Mouse (Mus musculus) urinary bladder, postnatal 36 days (tissue): ENCODE results near the gene Polr1e.
A peak's percentile ranks its signal among the peaks of the same experiment; 100 is the strongest.
"Not testable (repeated sequence)": the region's sequence is repeated elsewhere in the genome, so short reads cannot be mapped to it uniquely, and the experiment has no call there.

Source experiments
- DNase-seq, 2 experiments: peaks; one replicate each; pipeline ENCODE4 v3.0.0; 2022; ENCODE audit warnings: low spot score in 2 of 2, mixed read lengths in 1 of 2

The Polr1e gene

DNA sequence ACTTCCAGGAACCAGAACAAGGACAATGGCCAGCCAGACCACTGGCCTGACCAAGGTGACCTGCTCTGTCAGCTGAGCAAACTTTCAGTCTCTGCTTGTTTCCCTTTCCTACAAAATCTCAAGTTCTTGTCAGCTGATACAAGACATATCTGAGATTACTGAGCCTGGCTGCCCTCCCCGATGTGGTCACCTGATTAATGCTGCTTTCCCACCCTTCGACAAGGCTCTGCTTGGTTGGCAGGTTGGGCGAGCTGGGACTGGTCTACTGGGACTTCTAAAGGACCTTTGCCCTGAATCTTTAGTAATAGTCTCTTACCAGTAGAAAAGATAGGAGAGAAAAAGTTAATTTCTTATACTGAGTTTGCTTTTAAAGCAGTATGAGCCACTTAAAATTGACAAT is 12.9 kb upstream of the Polr1e start:
- DNase-seq, result peak; percentile 50 to 75

GRCm38 (mm10) chr4:45010806-45011415 is 7.5 kb upstream of the Polr1e start:
- peak in 1 of 2 experiments; percentile 21 for DNase-seq

DNA sequence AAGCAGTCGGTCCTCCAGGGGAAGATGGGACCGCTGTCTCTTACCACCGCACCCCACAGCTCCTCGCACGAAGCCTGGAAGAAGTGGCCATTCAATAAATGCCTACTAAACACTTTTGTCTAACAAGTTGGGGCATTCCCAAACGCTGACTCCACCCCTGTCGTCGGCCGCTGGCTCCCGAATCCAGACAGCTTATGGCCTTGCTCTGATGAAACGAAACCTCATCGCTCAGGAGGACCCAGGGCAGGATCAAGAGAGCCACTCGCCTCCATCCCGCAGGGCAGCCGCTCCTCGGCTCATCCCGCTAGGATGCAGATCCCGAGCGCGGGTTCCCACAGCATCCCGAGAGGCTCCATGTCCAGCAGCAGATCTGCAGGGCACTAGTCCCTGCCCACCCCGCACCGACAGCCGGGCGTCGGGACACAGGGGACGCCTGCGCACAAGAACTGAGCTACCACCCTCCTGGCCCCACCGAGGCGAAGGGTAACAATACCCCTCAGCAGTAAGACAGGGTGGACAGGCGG is 6.7 kb upstream of the Polr1e start:
- DNase-seq, result peak; percentile 77 to 81

DNA sequence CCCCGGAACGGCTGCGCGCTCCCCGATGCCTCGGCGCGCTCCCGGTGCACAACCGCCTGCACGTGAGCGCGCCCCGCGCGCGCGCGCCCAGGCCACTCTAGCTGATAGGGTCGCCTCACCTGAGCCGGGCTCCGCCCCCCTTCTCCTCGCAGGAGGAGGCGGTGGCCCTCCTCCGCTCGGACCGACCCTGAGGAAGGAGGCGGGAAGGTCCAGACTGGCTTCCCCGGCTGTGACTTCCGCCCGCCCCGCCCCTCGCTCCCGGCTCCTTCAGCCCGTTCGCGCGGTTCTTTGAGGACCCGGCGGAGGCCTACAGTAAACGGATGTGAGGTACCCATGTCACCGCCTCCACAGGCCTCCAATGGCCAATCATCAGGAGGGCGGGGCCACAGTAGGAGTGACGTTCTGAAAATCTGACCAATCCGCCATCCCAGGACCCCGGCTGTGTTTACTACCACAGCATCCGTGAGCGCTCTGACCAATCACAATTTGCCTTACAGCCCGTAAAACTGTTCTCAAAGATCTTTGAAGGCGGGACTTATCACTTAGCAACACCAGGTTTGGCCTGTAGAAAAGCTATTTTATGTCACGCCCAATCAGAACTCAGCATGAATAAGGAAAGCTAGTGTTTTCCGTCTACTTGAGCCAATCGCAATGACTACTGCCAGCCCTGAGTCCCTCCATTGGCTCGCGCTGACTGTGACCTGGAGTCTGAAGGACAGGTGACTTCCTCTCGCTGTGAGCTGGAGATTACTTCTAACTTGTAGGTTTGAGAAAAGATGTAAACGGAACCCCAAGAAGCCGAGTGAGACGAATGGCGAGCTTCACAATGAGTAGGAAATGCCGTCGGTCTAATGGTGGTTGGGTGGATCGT is 6.0 kb upstream of the Polr1e start, which contains the start of gene Zbtb5:
Gene Zbtb5, minus strand, starts transcription at position 308 of the 871 bp plus-strand sequence.
- peak; percentile 99 to 100 for DNase-seq

GRCm38 (mm10) chr4:45013031-45013431 is 5.4 kb upstream of the Polr1e start:
- no peak for DNase-seq

GRCm38 (mm10) chr4:45013537-45013936 is 4.8 kb upstream of the Polr1e start:
- DNase-seq, result no peak

GRCm38 (mm10) chr4:45015615-45016014 is 2.8 kb upstream of the Polr1e start:
- DNase-seq, result peak; percentile 28 to 44

- DNase-seq, result no peak
Measured at GRCm38 (mm10) chr4:45019009-45019408, 626 bp downstream of the Polr1e start.

GRCm38 (mm10) chr4:45026459-45026858 is 8.1 kb downstream of the Polr1e start:
- no peak for DNase-seq

GRCm38 (mm10) chr4:45032586-45032985 is 14.2 kb downstream of the Polr1e start:
- DNase-seq, result no peak

DNA sequence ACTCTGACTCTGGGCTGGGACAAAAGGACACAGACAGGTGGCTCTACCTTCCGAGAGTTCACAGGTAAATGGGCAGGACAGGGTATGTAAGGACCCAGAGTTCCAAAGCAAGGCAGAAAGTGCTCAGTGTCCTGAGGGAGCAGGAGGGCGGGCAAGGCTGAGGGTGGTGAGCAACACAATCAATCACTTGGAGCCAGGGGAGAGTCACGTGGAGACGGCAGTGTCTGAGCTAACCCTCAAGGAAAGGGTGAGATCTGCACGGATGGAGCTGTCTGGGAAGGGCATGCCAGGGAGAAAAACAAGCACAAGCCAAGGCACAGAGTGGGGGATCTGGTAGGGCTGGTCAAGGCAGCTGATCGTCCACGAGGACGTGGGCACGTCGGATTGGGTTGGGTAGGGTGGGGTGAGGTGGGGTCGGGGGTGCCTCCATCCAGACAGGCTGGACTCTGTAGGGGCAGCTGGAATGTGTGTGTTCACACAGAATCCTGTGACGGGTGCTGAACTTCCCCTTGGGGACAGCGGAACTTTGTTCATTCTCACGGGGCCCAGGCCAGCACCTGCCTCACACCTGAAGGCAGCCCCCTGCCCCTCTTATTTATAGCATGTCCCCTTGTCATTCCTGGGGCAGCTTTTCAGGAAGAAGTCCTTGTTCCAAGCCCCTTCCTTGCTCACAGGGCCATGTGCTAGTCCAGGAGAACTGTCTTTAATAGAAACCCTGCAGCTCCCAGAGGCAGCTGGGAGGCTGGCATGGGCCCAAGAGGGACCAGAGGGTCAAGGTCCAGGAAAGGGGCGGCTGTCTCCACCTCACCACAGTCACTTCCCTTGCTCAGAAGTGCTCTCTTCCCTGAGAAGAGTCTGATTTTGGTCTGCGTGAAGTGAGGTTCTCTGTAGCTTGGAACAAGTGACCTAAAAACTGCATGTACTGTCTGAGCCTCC is 16.6 kb downstream of the Polr1e start:
- no peak for DNase-seq

DNA sequence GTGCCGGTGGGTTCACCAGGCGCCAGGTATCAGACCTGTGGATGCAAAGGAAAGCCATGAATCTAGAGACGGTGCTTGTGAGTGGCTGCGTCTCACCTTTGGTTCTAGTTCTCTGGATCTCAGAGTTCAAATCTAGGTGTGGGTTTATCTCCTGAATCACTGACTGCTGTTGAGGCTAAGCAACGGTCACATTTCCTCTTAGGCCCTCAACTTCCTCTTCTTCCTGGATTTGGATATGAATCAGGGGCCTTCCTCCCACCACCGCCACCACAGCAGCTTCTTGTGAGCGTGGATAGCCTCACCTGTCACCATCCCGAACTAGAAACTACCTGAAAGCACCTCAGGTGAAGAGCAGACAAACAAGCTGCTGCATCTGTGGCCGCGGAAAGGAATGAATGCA is 17.7 kb downstream of the Polr1e start:
- no peak for DNase-seq

DNA sequence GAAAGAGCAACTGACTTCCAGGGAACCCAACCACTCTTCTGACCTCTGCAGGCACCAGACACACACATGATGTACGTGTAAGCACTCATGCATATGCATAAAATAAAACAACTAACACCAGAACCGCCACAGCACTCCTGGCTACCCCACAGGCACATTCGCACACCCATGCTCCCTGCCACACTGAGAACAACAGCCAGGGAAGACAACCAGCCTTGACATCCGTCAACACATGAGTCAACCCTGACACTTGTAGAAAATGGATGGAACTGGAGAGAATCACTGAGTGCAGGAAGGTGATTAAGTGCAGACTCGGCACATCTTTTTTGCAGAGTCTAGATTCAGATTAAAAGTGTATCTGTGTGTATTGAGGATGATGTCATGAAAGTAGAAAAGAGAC is 18.2 kb downstream of the Polr1e start:
- no peak for DNase-seq

DNA sequence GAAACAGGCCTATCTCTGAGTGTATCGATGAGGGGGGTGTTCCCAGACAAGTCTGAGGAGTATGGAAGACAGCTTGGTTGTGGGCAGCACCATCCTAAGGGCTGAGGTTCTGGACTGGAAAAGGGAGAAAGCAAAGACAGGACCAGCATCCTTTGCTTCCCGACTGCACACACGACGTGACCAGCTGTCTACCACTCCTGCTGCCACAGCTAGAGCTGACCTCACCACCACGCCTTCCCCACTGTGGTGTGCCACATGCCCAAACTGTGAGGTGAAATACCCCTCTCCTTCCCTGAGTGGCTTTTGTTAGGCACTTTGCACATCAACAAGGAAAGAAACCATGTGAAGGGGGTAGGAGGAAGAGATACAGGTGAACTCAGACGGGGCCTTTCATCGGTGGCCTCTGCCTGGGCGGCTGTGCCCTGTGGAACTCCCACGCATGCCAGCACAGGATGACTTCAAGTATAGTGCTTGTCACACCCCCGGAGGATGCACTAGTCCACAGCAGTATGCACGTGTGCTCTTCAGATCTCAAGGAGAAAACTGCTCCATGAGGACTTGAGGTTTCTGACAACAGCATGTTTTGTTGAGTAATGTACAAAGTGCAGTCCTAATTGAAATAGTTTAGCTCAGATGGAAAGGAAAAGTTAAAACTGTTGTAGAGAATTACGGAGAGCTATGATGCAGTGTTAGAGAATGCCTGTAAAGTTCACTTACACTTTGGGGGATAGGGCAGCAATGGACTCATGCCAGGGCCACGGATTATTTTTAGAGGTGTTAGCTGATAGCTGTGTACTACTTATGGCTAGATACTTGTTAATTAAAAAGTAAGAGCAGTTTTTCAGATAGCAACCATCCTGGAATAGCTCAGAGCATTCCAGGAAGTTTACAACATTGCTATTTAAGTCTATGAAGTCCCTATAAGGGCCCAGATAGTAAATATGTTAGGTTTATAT is 19.4 kb downstream of the Polr1e start:
- DNase-seq, result no peak

DNA sequence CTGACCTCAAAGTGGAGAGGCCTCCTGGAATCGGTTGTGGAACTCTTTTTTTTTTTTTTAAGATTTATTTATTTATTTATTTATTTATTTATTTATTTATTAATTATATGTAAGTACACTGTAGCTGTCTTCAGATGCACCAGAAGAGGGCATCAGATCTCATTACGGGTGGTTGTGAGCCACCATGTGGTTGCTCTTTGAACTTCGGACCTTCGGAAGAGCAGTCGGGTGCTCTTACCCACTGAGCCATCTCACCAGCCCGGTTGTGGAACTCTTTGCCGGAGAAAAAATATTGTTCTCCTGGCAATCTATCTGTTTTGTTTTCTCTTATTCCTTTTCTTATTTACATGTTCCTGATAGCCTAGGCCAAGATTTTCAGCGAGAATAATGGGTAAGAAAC is 20.5 kb downstream of the Polr1e start:
- not testable (repeated sequence) for DNase-seq

- not testable (repeated sequence) for DNase-seq
Measured at GRCm38 (mm10) chr4:45039546-45039945, 21.2 kb downstream of the Polr1e start.

- DNase-seq, result no peak
Measured at GRCm38 (mm10) chr4:45040795-45041194, 22.4 kb downstream of the Polr1e start.

DNA sequence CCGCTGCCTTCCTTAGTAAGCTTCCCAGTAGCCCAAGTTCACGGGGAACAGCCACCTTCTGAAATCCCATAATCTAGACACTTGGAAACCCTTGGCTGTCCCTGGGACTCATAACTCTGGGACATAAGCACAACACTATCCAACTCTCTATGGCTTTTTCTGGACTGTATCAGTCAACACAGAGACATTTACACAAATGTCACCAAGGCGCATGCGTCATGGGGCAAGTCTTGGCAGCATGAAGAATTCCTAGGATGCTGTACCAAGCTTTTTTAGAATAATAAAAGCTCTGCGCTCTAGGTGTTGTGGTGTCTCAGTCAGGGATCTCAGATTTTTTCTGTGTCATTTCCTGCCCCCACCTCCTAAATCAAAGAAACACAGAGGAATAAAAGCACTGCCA is 28.3 kb downstream of the Polr1e start:
- DNase-seq, result no peak

DNA sequence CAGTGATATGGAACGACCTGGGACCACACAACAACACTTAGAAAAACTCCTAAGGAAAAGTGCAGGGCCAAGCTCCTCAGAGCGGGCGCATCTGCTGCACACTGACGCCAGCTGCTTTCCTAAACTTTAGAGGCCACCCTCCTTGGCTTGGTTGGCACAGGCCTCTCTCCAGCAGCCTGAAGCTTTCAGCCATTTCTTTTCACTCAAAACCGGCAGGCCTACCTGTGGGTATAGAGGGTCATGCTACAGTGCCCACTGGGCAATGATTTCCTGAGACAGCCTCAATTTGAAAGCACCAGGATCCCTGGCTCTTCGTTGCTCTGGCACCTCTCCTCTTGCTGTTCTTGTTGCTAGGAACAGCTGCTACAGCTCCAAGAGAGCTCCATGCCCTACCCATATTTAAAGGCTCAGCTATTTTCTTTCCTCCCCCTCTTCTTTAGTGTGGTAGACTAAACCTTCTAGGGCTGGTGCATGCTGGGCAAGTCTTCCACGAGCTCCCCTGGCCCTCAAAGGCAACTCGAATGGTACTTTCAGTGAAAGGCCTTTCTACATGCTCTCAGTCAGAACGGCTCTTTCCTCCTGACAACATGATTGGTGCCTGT is 29.0 kb downstream of the Polr1e start:
- DNase-seq, result no peak

DNA sequence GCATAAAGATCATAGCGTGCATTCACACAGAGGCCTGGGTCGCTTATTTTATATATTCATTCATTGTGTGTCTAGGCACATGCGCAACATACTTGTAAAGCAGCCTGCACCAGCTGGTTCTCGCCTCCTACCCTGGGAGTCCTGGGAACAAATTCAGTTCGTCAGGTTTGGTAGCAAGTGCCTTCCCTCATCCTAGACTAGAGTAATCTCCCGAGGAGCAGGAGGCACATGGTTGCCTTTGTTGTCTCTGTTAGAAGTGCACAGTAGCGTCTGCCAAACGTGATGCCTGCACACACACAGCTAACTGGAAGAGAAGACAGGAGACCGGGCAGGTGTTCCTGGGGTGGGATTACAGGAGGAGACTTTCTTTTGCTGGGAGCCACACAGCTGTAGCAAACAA is 29.6 kb downstream of the Polr1e start:
- DNase-seq, result no peak
